In genomic region chr2:31894221-31894870, GRCm38 (mm10) we compare ENCODE assay signal across 17 mouse cellular contexts. TPM values are rescaled to one million over a fixed set of nuclear protein-coding genes. Genes with fewer than 3 reads are reported as not detected.
DNase-seq lines count a peak whose midpoint lies in the region; TF ChIP-seq lines count a peak whose summit lies in the region.
"Had no signal": no experiment of that assay in that cellular context is flagged by ENCODE, and none has a peak within 500 bp of the region (broad histone marks: within the 10 kb centered on the region; RNA-seq: fewer than 3 reads in every experiment).

No protein-coding gene starts in this region.

- no peak for TF ChIP-seq CTCF in E14TG2a.4 (conservative IDR thresholded peaks at IDR 0.05; ENCODE audit: low read length)

- peak overlapping the region; percentile 74 for H3K27ac ChIP-seq in limb, embryonic 10.5 days
- H3K27ac ChIP-seq: hindbrain, postnatal 0 days; lung, embryonic 15.5 days; midbrain, embryonic 15.5 days had no signal

- 46% methylated on average over 13 of the region's 13 CpGs for WGBS in limb, embryonic 10.5 days

- DNase-seq in gastrocnemius, adult 8-10 months (ENCODE audit: low spot score in 2 of 2), result peak; percentile 31 to 64
- DNase-seq in gastrocnemius, postnatal 10 days, result no peak
- DNase-seq in brain, adult 2 months (ENCODE audit: low read depth, low spot score), result peak; percentile 73
- peak; percentile 45 for DNase-seq in limb, embryonic 10.5 days (ENCODE audit: low spot score)
- DNase-seq in adrenal gland, postnatal 4 days (ENCODE audit: low spot score in 2 of 2), result no peak
- DNase-seq in layer of hippocampus, adult 9-11 months, result no peak
- DNase-seq: cerebellum, adult 2 months; retina, postnatal 1 day; thymus, postnatal 4 days had no signal

- H3K36me3 ChIP-seq in E14TG2a.4 (ENCODE audit: insufficient read depth, low read length), result no peaks in the 10 kb centered on the region
- no peaks in the 10 kb centered on the region for H3K36me3 ChIP-seq in limb, embryonic 10.5 days
- H3K36me3 ChIP-seq: lung, embryonic 15.5 days; midbrain, embryonic 15.5 days; neural tube, embryonic 13.5 days had no signal

- H3K9me3 ChIP-seq in E14TG2a.4 (ENCODE audit: low read length), result no peaks in the 10 kb centered on the region
- no peaks in the 10 kb centered on the region for H3K9me3 ChIP-seq in limb, embryonic 10.5 days (replicated peaks)
- H3K9me3 ChIP-seq: lung, embryonic 15.5 days; midbrain, embryonic 15.5 days; neural tube, embryonic 13.5 days had no signal

- H3K4me1 ChIP-seq in E14TG2a.4 (replicated peaks; ENCODE audit: low read depth, low read length), result peaks cover 20% of the 10 kb centered on the region
- H3K4me1 ChIP-seq in limb, embryonic 10.5 days, result peaks cover 57% of the 10 kb centered on the region
- H3K4me1 ChIP-seq: lung, embryonic 15.5 days had no signal

- peaks cover 28% of the 10 kb centered on the region for H3K27me3 ChIP-seq in E14TG2a.4 (ENCODE audit: insufficient read depth, low read length)
- peaks cover 12% of the 10 kb centered on the region for H3K27me3 ChIP-seq in limb, embryonic 10.5 days (ENCODE audit: low read depth, poor library complexity, severe bottlenecking)

- peak overlapping the region; percentile 60 for H3K4me3 ChIP-seq in E14TG2a.4 (replicated peaks; ENCODE audit: low read length)
- H3K4me3 ChIP-seq in limb, embryonic 10.5 days, result no peak overlapping the region
- H3K4me3 ChIP-seq: lung, embryonic 15.5 days; midbrain, embryonic 15.5 days; neural tube, embryonic 13.5 days had no signal

RNA-seq across cellular contexts. Expression of gene Lamc3, which starts 7.3 kb away (rescaled TPM):
- total RNA-seq in gastrocnemius, adult 8-10 months (2022), result under 1 TPM; 0.07 to 0.67 (median 0.30) TPM
- under 1 TPM; 0.25 to 0.26 TPM for total RNA-seq in gastrocnemius, postnatal 10 days (2021)
- 0.15 and 0.16 TPM in 2 replicates for polyA plus RNA-seq in limb, embryonic 10.5 days (2016; fragmentation: Nextera tagmentation; extraction: Ambion mirVana)
- total RNA-seq in adrenal gland, postnatal 4 days (2021), result 10 to 100 TPM; 18.7 to 19.6 TPM
- total RNA-seq: CH12.LX had no signal

RNA-seq across cellular contexts. Expression of gene Fibcd1, which starts 48.5 kb away (rescaled TPM):
- not detected for total RNA-seq in gastrocnemius, adult 8-10 months (2022)
- under 1 TPM in 1 of 2 experiments, not detected in 1; 0.05 TPM for total RNA-seq in gastrocnemius, postnatal 10 days (2021)
- 0.04 and 0.13 TPM in 2 replicates for polyA plus RNA-seq in limb, embryonic 10.5 days (2016; fragmentation: Nextera tagmentation; extraction: Ambion mirVana)
- total RNA-seq in adrenal gland, postnatal 4 days (2021), result 1 to 10 TPM; 1.1 to 2.2 TPM
- total RNA-seq: gastrocnemius, postnatal 36 days had no signal
- polyA plus RNA-seq: heart, embryonic 16.5 days; lung, embryonic 15.5 days had no signal

RNA-seq across cellular contexts. Expression of gene Aif1l, which starts 55.6 kb away (rescaled TPM):
- total RNA-seq in gastrocnemius, adult 8-10 months (2022), result 1 to 10 TPM; 1.3 to 3.7 (median 2.3) TPM
- total RNA-seq in gastrocnemius, postnatal 10 days (2021), result 10 to 100 TPM; 25.0 to 25.5 TPM
- 107 and 120 TPM in 2 replicates for polyA plus RNA-seq in limb, embryonic 10.5 days (2016; fragmentation: Nextera tagmentation; extraction: Ambion mirVana)
- total RNA-seq in adrenal gland, postnatal 4 days (2021), result 10 to 100 TPM; 31.2 to 49.5 TPM

Comparison
In these comparisons a context has a peak if more than half of its experiments do, and no peak if none do; other contexts are left out.
1. DNase-seq: peak in gastrocnemius, adult 8-10 months (2 of 2), brain, adult 2 months (single experiment) and limb, embryonic 10.5 days (single experiment); none in gastrocnemius, postnatal 10 days (single experiment), adrenal gland, postnatal 4 days (0 of 2) and layer of hippocampus, adult 9-11 months (single experiment).
2. RNA of gene Aif1l, which starts 55.6 kb away (total RNA-seq): 31.2 to 49.5 TPM in adrenal gland, postnatal 4 days and 25.0 to 25.5 TPM in gastrocnemius, postnatal 10 days; 1.3 to 3.7 TPM in gastrocnemius, adult 8-10 months; every median in the first group is over 4 times any median in the second.
3. RNA of gene Lamc3, which starts 7.3 kb away (total RNA-seq): 18.7 to 19.6 TPM in adrenal gland, postnatal 4 days; 0.07 to 0.67 TPM in gastrocnemius, adult 8-10 months and 0.25 to 0.26 TPM in gastrocnemius, postnatal 10 days; every median in the first group is over 10 times any median in the second.